Mouse (Mus musculus) megakaryocyte, embryonic 14.5 days (primary cell): ENCODE measurements around the gene Aoah.

Experiments
- FLI1 ChIP-seq: IDR thresholded peaks from 2 replicates; pipeline ENCODE4 v1.6.1; 2012; ENCODE audit warnings: low read length, inconsistent platforms, mixed read lengths
- GATA1 ChIP-seq: IDR thresholded peaks from 3 replicates; pipeline ENCODE4 v1.6.1; 2012; ENCODE audit warnings: mixed read lengths, low read length, inconsistent platforms, borderline replicate concordance

GRCm38 (mm10) chr13:21024831-21025230 lies 230.9 kb downstream of the Aoah start:
- TF ChIP-seq GATA1: no peak
- no peak for TF ChIP-seq FLI1
